Mouse (Mus musculus): Measurements from ENCODE around the gene Kcnd1. TPM values are rescaled to one million over a fixed set of nuclear protein-coding genes. Genes with fewer than 3 reads are reported as not detected.
"Not testable (repeated sequence)": the region's sequence is repeated elsewhere in the genome, so short reads cannot be mapped to it uniquely, and the experiment has no call there.

The Kcnd1 gene
- polyA plus RNA-seq, 1 experiment from 2014 or later = 0.42 TPM

DNA sequence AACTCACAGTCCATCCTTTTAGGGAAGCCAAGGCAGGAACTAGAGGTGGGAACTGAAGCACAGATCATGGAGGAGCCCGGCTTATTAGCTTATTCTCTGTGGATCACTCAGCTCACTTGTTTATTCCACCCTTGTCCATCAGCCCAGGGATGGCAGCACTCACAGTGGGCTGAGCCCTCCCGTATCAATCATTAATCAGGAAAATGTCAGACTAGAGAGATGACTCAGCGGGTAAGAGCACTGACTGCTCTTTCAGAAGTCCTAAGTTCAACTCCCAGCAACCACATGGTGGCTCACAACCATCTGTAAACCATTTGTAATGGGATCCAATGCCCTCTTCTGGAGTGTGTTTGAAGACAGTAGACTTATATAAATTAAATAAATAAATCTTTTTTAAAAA, 24.8 kb upstream of the Kcnd1 start:
- H3K9me3 ChIP-seq (ENCODE audit: control insufficient read depth, low read length) = no peaks in the 10 kb centered on the region
- H3K4me1 ChIP-seq (replicated peaks; ENCODE audit: control insufficient read depth, insufficient read depth) = no peaks in the 10 kb centered on the region
- H3K27ac ChIP-seq (replicated peaks) = no peak overlapping the region
- ATAC-seq (ENCODE audit: low FRiP score, low TSS enrichment) (no peak), DNase-seq (ENCODE audit: low spot score) (no peak)
- H3K4me2 ChIP-seq (replicated peaks; ENCODE audit: low read depth) = no peak overlapping the region
- H3K9ac ChIP-seq (ENCODE audit: low read length) = no peak overlapping the region
- H3K36me3 ChIP-seq (ENCODE audit: control insufficient read depth, insufficient read depth, low read length) = no peaks in the 10 kb centered on the region
- WGBS = 75% methylated on average over 3 of the region's 3 CpGs
- no peaks in the 10 kb centered on the region for H3K27me3 ChIP-seq (ENCODE audit: control insufficient read depth, insufficient read depth, low read length)
- no peak overlapping the region for H3K4me3 ChIP-seq (ENCODE audit: low read depth, low read length)
- no peak for TF ChIP-seq CTCF (IDR thresholded peaks at IDR 0.05; ENCODE audit: low read depth)
- TF ChIP-seq EP300 (optimal IDR thresholded peaks at IDR 0.05) = no peak

DNA sequence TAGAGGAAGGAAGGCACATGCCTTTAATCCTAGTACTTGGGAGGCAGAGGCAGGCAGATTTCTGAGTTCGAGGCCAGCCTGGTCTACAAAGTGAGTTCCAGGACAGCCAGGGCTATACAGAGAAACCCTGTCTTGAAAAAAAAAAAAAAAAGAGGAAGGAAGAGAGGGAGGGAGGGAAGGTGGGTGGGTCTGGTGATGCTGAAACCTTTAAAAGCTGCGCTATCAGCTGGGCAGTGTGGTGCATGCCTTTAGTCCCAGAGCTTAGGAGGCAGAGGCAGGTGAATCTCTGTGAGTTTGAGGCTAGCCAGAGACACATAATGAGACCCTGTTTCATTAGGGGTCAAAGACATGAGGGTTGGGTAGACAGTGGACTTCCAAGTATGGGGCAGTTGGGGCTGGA, 19.9 kb upstream of the Kcnd1 start:
- not testable (repeated sequence) for H3K4me3 ChIP-seq (ENCODE audit: low read depth, low read length); DNase-seq (ENCODE audit: low spot score); H3K27ac ChIP-seq (replicated peaks); H3K9me3 ChIP-seq (ENCODE audit: control insufficient read depth, low read length); H3K4me2 ChIP-seq (replicated peaks; ENCODE audit: low read depth); H3K4me1 ChIP-seq (replicated peaks; ENCODE audit: control insufficient read depth, insufficient read depth); H3K27me3 ChIP-seq (ENCODE audit: control insufficient read depth, insufficient read depth, low read length); H3K36me3 ChIP-seq (ENCODE audit: control insufficient read depth, insufficient read depth, low read length); H3K9ac ChIP-seq (ENCODE audit: low read length); ATAC-seq (ENCODE audit: low FRiP score, low TSS enrichment)
- 71% methylated on average over 1 of the region's 2 CpGs for WGBS

DNA sequence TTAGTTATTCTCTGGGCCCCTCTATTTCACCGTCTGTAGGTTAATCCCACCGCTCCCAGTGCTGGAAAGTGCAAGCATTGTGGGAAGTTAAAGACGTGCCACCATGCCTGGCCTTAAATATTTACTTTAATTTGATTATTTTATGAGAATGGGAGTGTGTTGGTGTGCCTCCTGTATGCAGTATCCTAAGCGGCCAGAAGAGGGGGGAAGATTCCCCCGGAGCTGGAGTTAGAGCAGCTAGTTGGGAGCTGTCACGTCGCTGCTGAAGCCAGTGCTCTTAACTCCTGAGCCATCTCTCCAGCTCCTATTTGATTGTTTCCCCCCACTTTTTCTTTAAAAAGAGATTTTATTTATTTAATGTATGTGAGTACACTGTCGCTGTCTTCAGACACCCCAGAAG, 7.1 kb upstream of the Kcnd1 start:
- not testable (repeated sequence) for H3K4me2 ChIP-seq (replicated peaks; ENCODE audit: low read depth); H3K36me3 ChIP-seq (ENCODE audit: control insufficient read depth, insufficient read depth, low read length); H3K9me3 ChIP-seq (ENCODE audit: control insufficient read depth, low read length); H3K9ac ChIP-seq (ENCODE audit: low read length); H3K4me1 ChIP-seq (replicated peaks; ENCODE audit: control insufficient read depth, insufficient read depth); ATAC-seq (ENCODE audit: low FRiP score, low TSS enrichment); H3K27ac ChIP-seq (replicated peaks); H3K27me3 ChIP-seq (ENCODE audit: control insufficient read depth, insufficient read depth, low read length); H3K4me3 ChIP-seq (ENCODE audit: low read depth, low read length)
- TF ChIP-seq CTCF (IDR thresholded peaks at IDR 0.05; ENCODE audit: low read depth) = peak; percentile 60
- peak; percentile 41 for DNase-seq (ENCODE audit: low spot score)
- WGBS = 41% methylated on average over 8 of the region's 8 CpGs

DNA sequence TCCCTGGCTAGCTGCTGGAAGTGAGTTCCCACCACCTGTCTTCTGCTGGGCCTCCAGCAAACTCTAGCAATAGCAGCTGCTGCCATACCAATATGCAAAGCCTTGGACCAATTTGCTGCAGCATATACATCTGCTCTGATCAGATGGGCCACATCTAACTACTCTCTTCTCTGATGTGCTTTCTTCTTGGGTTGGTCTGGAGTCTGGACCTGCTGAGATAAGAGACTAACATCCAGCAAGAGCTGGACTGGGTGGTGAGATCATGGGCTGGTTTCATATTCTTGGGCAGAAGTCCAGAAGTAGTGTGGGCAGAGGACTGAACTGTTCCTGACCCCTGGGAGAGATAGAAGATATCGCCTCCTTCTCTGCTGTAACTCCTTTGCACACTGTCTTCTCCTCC, 15.1 kb downstream of the Kcnd1 start:
- H3K4me3 ChIP-seq (ENCODE audit: low read depth, low read length) = no peak overlapping the region
- no peaks in the 10 kb centered on the region for H3K27me3 ChIP-seq (ENCODE audit: control insufficient read depth, insufficient read depth, low read length)
- WGBS = 92% methylated on average over 1 of the region's 1 CpGs
- DNase-seq (ENCODE audit: low spot score) (no peak), ATAC-seq (ENCODE audit: low FRiP score, low TSS enrichment) (no peak)
- TF ChIP-seq CTCF (IDR thresholded peaks at IDR 0.05; ENCODE audit: low read depth) (no peak), EP300 (optimal IDR thresholded peaks at IDR 0.05) (no peak)
- H3K4me1 ChIP-seq (replicated peaks; ENCODE audit: control insufficient read depth, insufficient read depth) = no peaks in the 10 kb centered on the region
- H3K27ac ChIP-seq (replicated peaks) = no peak overlapping the region
- H3K9me3 ChIP-seq (ENCODE audit: control insufficient read depth, low read length) = no peaks in the 10 kb centered on the region
- no peaks in the 10 kb centered on the region for H3K36me3 ChIP-seq (ENCODE audit: control insufficient read depth, insufficient read depth, low read length)
- H3K9ac ChIP-seq (ENCODE audit: low read length) = no peak overlapping the region
- H3K4me2 ChIP-seq (replicated peaks; ENCODE audit: low read depth) = no peak overlapping the region

DNA sequence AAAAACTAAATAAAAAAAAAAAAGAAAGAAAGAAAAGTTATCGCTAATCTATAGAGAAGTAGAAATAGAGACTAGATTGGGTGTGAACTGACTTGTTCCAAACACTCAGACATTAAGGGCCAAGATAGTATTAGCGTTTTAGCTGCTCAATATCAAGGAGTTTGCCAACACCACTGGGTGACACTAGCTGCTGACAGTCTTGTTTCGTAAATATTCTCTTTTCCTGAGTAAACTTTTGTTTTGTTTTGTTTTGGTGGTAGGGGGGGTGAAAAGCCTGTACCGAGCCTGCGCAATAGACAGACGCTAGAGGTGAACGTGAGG, 18.7 kb downstream of the Kcnd1 start:
- 18% methylated on average over 7 of the region's 7 CpGs for WGBS
- H3K9ac ChIP-seq (ENCODE audit: low read length) = no peak overlapping the region
- peak overlapping the region; percentile 63; the same call in 1 of the 2 replicates for H3K27ac ChIP-seq (replicated peaks)
- H3K4me1 ChIP-seq (replicated peaks; ENCODE audit: control insufficient read depth, insufficient read depth) = no peaks in the 10 kb centered on the region
- H3K9me3 ChIP-seq (ENCODE audit: control insufficient read depth, low read length) = no peaks in the 10 kb centered on the region
- DNase-seq (ENCODE audit: low spot score) (no peak), ATAC-seq (ENCODE audit: low FRiP score, low TSS enrichment) (no peak)
- no peak overlapping the region for H3K4me3 ChIP-seq (ENCODE audit: low read depth, low read length)
- no peaks in the 10 kb centered on the region for H3K36me3 ChIP-seq (ENCODE audit: control insufficient read depth, insufficient read depth, low read length)
- peak overlapping the region; percentile 35; the same call in 1 of the 2 replicates for H3K4me2 ChIP-seq (replicated peaks; ENCODE audit: low read depth)
- H3K27me3 ChIP-seq (ENCODE audit: control insufficient read depth, insufficient read depth, low read length) = no peaks in the 10 kb centered on the region
- TF ChIP-seq EP300 (optimal IDR thresholded peaks at IDR 0.05) = no peak
- TF ChIP-seq CTCF (IDR thresholded peaks at IDR 0.05; ENCODE audit: low read depth) = no peak; the same call in 1 of the 2 replicates

DNA sequence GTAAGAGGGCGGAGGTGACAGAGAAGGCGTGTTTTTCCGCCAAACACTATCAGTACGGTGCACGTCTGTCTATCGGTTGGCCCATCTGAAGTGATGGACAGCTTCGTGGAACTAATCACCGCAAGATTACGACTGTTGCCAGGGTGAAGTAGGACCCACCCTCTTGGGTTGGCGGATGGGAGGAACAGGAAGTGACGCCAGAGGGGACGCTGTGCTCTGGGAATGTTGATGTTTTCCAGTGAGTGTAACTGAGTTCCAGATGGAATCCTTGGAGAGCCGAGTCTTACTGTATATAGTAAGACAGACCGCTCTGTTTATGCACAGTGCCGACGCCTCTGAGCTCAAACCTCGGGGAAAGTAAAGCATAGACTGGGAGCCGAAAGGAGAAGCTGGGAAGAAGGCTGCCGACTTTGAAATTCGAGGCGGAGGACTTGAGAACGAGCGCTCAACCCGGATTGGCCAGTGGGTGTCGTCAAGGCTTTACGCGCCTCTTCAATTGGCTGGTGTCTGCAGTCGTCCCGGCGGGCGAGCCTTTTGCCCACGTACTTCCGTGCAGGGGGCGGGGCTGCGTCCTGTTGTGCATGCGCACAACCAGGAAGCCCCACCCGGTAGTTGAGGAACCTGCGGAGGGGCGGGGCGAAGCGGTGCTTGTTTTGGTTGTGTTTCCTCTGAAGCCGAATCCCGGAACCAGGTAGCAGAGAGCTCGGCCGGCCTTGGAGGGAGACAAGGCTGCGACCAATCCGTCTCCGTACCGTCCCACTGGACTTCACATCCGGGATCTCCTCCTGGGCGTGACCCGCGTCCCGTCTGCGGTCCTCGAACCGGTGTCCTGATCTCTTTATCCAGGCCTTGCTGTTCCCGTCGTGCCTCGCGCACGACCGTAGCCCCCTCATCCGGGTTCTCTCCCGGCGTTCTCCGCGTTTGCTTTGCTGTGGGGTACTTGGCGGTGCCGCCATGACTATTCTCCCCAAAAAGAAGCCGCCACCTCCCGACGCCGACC, 19.4 kb downstream of the Kcnd1 start, which contains the start of gene Otud5:
Gene Otud5, plus strand, starts transcription at position 202 of the 1,000 bp plus-strand sequence.
- Histone ChIP-seq H3K4me3 (ENCODE audit: low read depth, low read length) (peak within 1 kb of the TSS; percentile 63), H3K4me2 (replicated peaks; ENCODE audit: low read depth) (peak within 1 kb of the TSS; percentile 64), H3K4me1 (replicated peaks; ENCODE audit: control insufficient read depth, insufficient read depth) (no peaks in the 10 kb centered on the region), H3K9ac (ENCODE audit: low read length) (peak within 1 kb of the TSS; percentile 79), H3K27ac (replicated peaks) (peak within 1 kb of the TSS; percentile 93), H3K9me3 (ENCODE audit: control insufficient read depth, low read length) (no peaks in the 10 kb centered on the region), H3K36me3 (ENCODE audit: control insufficient read depth, insufficient read depth, low read length) (no peaks in the 10 kb centered on the region), H3K27me3 (ENCODE audit: control insufficient read depth, insufficient read depth, low read length) (no peaks in the 10 kb centered on the region)
- TF ChIP-seq EP300 (optimal IDR thresholded peaks at IDR 0.05) (no peak), CTCF (IDR thresholded peaks at IDR 0.05; ENCODE audit: low read depth) (no peak)
- WGBS = 18% methylated on average over 66 of the region's 74 CpGs
- DNase-seq (ENCODE audit: low spot score) = peak; percentile 95
- peak; percentile 97 for ATAC-seq (ENCODE audit: low FRiP score, low TSS enrichment)
